Mouse (Mus musculus): ENCODE data around the gene Slc17a5. TPM values are rescaled to one million over a fixed set of nuclear protein-coding genes. Genes with fewer than 3 reads are reported as not detected.
A peak's percentile ranks its signal among the peaks of the same experiment; 100 is the strongest.

Gene Slc17a5
- polyA plus RNA-seq, 1 experiment from 2014 or later = 91.1 TPM

GRCm38 (mm10) chr9:78599927-78600326 lies 12.1 kb upstream of the Slc17a5 start:
- no peak overlapping the region for H3K27ac ChIP-seq (ENCODE audit: low read length)
- 40% methylated on average over 5 of the region's 5 CpGs for WGBS
- ATAC-seq = peak; percentile 66; the same call in 1 of the 2 replicates

GRCm38 (mm10) chr9:78596834-78597233 lies 9.0 kb upstream of the Slc17a5 start:
- Histone ChIP-seq H3K9me3 (ENCODE audit: control insufficient read depth, low read length) (no peaks in the 10 kb centered on the region), H3K27me3 (replicated peaks; ENCODE audit: control insufficient read depth, insufficient read depth, low read length) (no peaks in the 10 kb centered on the region), H3K27ac (ENCODE audit: low read length) (no peak overlapping the region), H3K4me1 (ENCODE audit: control insufficient read depth, insufficient read depth, low read length) (no peaks in the 10 kb centered on the region), H3K36me3 (ENCODE audit: control insufficient read depth, insufficient read depth, low read length) (no peaks in the 10 kb centered on the region), H3K4me3 (ENCODE audit: low read length) (no peak overlapping the region), H3K9ac (ENCODE audit: low read depth, low read length) (no peak overlapping the region), H3K4me2 (ENCODE audit: low read depth, low read length) (no peak overlapping the region)
- no peak for ATAC-seq
- WGBS = 5% methylated on average over 5 of the region's 5 CpGs

More at GRCm38 (mm10) chr9:78599927-78600326, 12.1 kb upstream of the Slc17a5 start:
- H3K4me3 ChIP-seq (ENCODE audit: low read length) = no peak overlapping the region
- H3K9ac ChIP-seq (ENCODE audit: low read depth, low read length) = no peak overlapping the region
- H3K4me1 ChIP-seq (ENCODE audit: control insufficient read depth, insufficient read depth, low read length) = no peaks in the 10 kb centered on the region
- H3K36me3 ChIP-seq (ENCODE audit: control insufficient read depth, insufficient read depth, low read length) = no peaks in the 10 kb centered on the region
- H3K4me2 ChIP-seq (ENCODE audit: low read depth, low read length) = no peak overlapping the region
- H3K27me3 ChIP-seq (replicated peaks; ENCODE audit: control insufficient read depth, insufficient read depth, low read length) = no peaks in the 10 kb centered on the region
- H3K9me3 ChIP-seq (ENCODE audit: control insufficient read depth, low read length) = no peaks in the 10 kb centered on the region

- Histone ChIP-seq H3K27me3 (replicated peaks; ENCODE audit: control insufficient read depth, insufficient read depth, low read length) (no peaks in the 10 kb centered on the region), H3K4me2 (ENCODE audit: low read depth, low read length) (no peak overlapping the region), H3K4me1 (ENCODE audit: control insufficient read depth, insufficient read depth, low read length) (no peaks in the 10 kb centered on the region), H3K27ac (ENCODE audit: low read length) (no peak overlapping the region), H3K9me3 (ENCODE audit: control insufficient read depth, low read length) (no peaks in the 10 kb centered on the region), H3K36me3 (ENCODE audit: control insufficient read depth, insufficient read depth, low read length) (no peaks in the 10 kb centered on the region), H3K9ac (ENCODE audit: low read depth, low read length) (no peak overlapping the region), H3K4me3 (ENCODE audit: low read length) (no peak overlapping the region)
- 90% methylated on average over 18 of the region's 18 CpGs for WGBS
- no peak for ATAC-seq
Observed at GRCm38 (mm10) chr9:78595769-78596555, 8.1 kb upstream of the Slc17a5 start.

GRCm38 (mm10) chr9:78595257-78595656 lies 7.4 kb upstream of the Slc17a5 start:
- no peak overlapping the region for H3K9ac ChIP-seq (ENCODE audit: low read depth, low read length)
- no peak overlapping the region for H3K4me3 ChIP-seq (ENCODE audit: low read length)
- H3K27ac ChIP-seq (ENCODE audit: low read length) = no peak overlapping the region
- H3K4me1 ChIP-seq (ENCODE audit: control insufficient read depth, insufficient read depth, low read length) = no peaks in the 10 kb centered on the region
- H3K9me3 ChIP-seq (ENCODE audit: control insufficient read depth, low read length) = no peaks in the 10 kb centered on the region
- no peaks in the 10 kb centered on the region for H3K36me3 ChIP-seq (ENCODE audit: control insufficient read depth, insufficient read depth, low read length)
- 81% methylated on average over 3 of the region's 3 CpGs for WGBS
- no peak for ATAC-seq
- no peak overlapping the region for H3K4me2 ChIP-seq (ENCODE audit: low read depth, low read length)
- no peaks in the 10 kb centered on the region for H3K27me3 ChIP-seq (replicated peaks; ENCODE audit: control insufficient read depth, insufficient read depth, low read length)

GRCm38 (mm10) chr9:78590471-78590870 lies 2.6 kb upstream of the Slc17a5 start:
- no peak overlapping the region for H3K27ac ChIP-seq (ENCODE audit: low read length)
- H3K4me2 ChIP-seq (ENCODE audit: low read depth, low read length) = no peak overlapping the region
- ATAC-seq = no peak
- no peak overlapping the region for H3K9ac ChIP-seq (ENCODE audit: low read depth, low read length)
- no peak overlapping the region for H3K4me3 ChIP-seq (ENCODE audit: low read length)
- H3K4me1 ChIP-seq (ENCODE audit: control insufficient read depth, insufficient read depth, low read length) = peaks cover 7% of the 10 kb centered on the region; the same call in 1 of the 2 replicates
- no peaks in the 10 kb centered on the region for H3K9me3 ChIP-seq (ENCODE audit: control insufficient read depth, low read length)
- no peaks in the 10 kb centered on the region for H3K36me3 ChIP-seq (ENCODE audit: control insufficient read depth, insufficient read depth, low read length)
- H3K27me3 ChIP-seq (replicated peaks; ENCODE audit: control insufficient read depth, insufficient read depth, low read length) = no peaks in the 10 kb centered on the region
- 91% methylated on average over 2 of the region's 2 CpGs for WGBS

GRCm38 (mm10) chr9:78588411-78589033 lies 681 bp upstream of the Slc17a5 start:
- no peaks in the 10 kb centered on the region for H3K9me3 ChIP-seq (ENCODE audit: control insufficient read depth, low read length)
- peak overlapping the region; percentile 79 for H3K27ac ChIP-seq (ENCODE audit: low read length)
- no peaks in the 10 kb centered on the region for H3K36me3 ChIP-seq (ENCODE audit: control insufficient read depth, insufficient read depth, low read length)
- peak overlapping the region; percentile 60 for H3K4me2 ChIP-seq (ENCODE audit: low read depth, low read length)
- 0 out of 2 replicates have a peak overlapping the region, but pooled peaks have one; percentile 12 for H3K9ac ChIP-seq (ENCODE audit: low read depth, low read length)
- ATAC-seq = peak; percentile 49
- H3K27me3 ChIP-seq (replicated peaks; ENCODE audit: control insufficient read depth, insufficient read depth, low read length) = no peaks in the 10 kb centered on the region
- H3K4me1 ChIP-seq (ENCODE audit: control insufficient read depth, insufficient read depth, low read length) = peaks cover 7% of the 10 kb centered on the region; the same call in 1 of the 2 replicates
- WGBS = 55% methylated on average over 10 of the region's 10 CpGs
- peak overlapping the region; percentile 76 for H3K4me3 ChIP-seq (ENCODE audit: low read length)

GRCm38 (mm10) chr9:78587218-78587883 lies 490 bp downstream of the Slc17a5 start:
- peak overlapping the region; percentile 72 for H3K27ac ChIP-seq (ENCODE audit: low read length)
- H3K9ac ChIP-seq (ENCODE audit: low read depth, low read length) = peak overlapping the region; percentile 84
- H3K4me2 ChIP-seq (ENCODE audit: low read depth, low read length) = peak overlapping the region; percentile 69
- 2% methylated on average over 31 of the region's 31 CpGs for WGBS
- no peaks in the 10 kb centered on the region for H3K36me3 ChIP-seq (ENCODE audit: control insufficient read depth, insufficient read depth, low read length)
- no peaks in the 10 kb centered on the region for H3K27me3 ChIP-seq (replicated peaks; ENCODE audit: control insufficient read depth, insufficient read depth, low read length)
- no peaks in the 10 kb centered on the region for H3K9me3 ChIP-seq (ENCODE audit: control insufficient read depth, low read length)
- peak overlapping the region; percentile 76 for H3K4me3 ChIP-seq (ENCODE audit: low read length)
- peak; percentile 23 for ATAC-seq
- peaks cover 7% of the 10 kb centered on the region; the same call in 1 of the 2 replicates for H3K4me1 ChIP-seq (ENCODE audit: control insufficient read depth, insufficient read depth, low read length)

- peak; percentile 65 for ATAC-seq
- no peaks in the 10 kb centered on the region for H3K27me3 ChIP-seq (replicated peaks; ENCODE audit: control insufficient read depth, insufficient read depth, low read length)
- no peaks in the 10 kb centered on the region for H3K9me3 ChIP-seq (ENCODE audit: control insufficient read depth, low read length)
- peaks cover 6% of the 10 kb centered on the region for H3K36me3 ChIP-seq (ENCODE audit: control insufficient read depth, insufficient read depth, low read length)
- H3K4me2 ChIP-seq (ENCODE audit: low read depth, low read length) = no peak overlapping the region
- H3K9ac ChIP-seq (ENCODE audit: low read depth, low read length) = no peak overlapping the region
- 0 out of 2 replicates have a peak, but pooled peaks cover 9% of the 10 kb centered on the region for H3K4me1 ChIP-seq (ENCODE audit: control insufficient read depth, insufficient read depth, low read length)
- WGBS = 56% methylated on average over 10 of the region's 10 CpGs
- H3K4me3 ChIP-seq (ENCODE audit: low read length) = no peak overlapping the region
- H3K27ac ChIP-seq (ENCODE audit: low read length) = 0 out of 2 replicates have a peak overlapping the region, but pooled peaks have one; percentile 37
Observed at GRCm38 (mm10) chr9:78579644-78580396, 8.0 kb downstream of the Slc17a5 start.
